Mouse (Mus musculus) urinary bladder, adult 18-20 months (tissue): ENCODE measurements at regions not wholly inside any gene's neighbourhood (a gene's known extent, or its start where the extent isn't known, plus 50 kb on each side); places are given as distances from the start of the nearest gene placed in this dataset.

Source experiments
- DNase-seq, 2 experiments: peaks; one replicate each; pipeline ENCODE4 v3.0.0; 2022; ENCODE audit warnings: low spot score in 2 of 2, mixed read lengths in 2 of 2

DNA sequence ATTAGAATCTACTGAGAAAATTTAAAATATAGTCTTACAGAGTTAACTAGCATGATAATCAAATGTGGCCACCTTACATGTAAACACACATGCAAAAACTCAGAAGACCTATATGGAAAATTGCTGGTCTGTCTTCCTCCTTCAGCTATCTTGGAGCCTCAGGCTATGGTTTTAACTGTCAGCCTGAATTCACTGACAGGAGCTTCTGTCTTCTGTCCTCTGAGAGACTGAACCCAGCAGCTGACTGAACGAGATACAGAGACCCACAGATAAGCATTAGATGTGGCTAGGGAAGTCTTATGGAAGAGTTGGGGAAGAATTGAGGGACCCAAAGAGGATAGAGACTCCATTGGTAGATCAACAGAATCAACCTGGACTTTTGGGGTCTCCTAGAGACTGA is 360.0 kb upstream of the Meox2 start:
- no peak for DNase-seq

GRCm38 (mm10) chr12:36765315-36766058 is 342.9 kb upstream of the Meox2 start:
- DNase-seq: no peak

- no peak for DNase-seq
Observed at GRCm38 (mm10) chr12:36766167-36766566, 342.2 kb upstream of the Meox2 start.

DNA sequence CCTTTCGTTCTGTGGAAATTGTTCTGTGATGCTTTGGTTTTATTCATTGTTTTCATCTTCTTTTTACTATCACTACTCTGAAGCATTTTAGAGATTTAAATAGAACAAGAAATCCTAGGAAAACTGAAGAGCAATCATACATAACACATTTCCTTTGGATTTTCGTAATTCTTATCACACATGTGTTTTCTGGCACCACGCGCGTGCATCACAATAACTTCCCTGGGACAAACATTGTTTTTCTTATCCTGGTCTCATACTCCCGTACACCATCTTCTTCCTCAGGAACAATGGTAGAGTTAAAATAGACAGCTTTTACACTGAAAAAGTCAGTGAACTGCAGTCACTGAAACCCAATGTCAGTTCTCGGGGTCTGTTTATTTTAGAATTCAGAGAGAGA is 327.6 kb upstream of the Meox2 start:
- no peak for DNase-seq

DNA sequence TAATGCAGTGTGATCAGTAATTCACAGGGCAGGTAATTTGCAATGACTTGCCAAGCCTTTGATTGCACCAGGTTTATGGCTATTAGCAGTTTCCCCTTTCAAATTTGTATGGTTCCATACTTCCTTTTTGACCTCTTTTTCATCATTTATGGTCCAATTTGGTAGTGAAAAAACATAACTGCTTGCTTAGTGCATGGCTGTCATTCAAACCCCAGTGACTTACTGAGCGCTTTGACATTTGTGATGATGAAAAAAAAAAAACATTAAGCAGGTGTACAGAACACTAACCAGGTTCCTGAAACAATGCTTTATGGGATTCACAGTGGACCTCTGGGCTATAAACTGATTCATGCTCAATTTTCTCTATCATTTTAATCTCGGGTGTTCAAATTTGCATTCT is 317.5 kb upstream of the Meox2 start:
- DNase-seq: no peak

- no peak for DNase-seq
Observed at GRCm38 (mm10) chr12:36791430-36791829, 316.9 kb upstream of the Meox2 start.

- no peak for DNase-seq
Observed at GRCm38 (mm10) chr12:36792205-36792604, 316.1 kb upstream of the Meox2 start.

DNA sequence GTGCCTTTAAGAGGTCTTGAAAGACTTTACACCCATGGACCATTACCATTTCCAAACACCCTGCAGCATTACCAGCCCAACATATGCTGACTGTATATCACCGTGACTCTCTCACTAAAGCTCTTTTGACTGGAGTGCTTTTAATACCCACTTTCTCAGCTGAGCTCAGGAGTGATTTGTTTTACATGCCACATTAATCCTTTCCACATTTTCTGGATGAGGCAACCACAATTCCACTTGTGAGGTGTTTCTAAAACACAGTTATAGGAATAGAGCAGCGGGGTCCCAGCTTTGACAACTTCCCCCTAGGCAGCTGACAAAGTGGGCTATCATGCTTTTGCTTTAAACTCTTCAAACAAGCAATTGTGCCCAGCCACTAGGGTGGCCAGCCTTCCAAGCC is 314.5 kb upstream of the Meox2 start:
- no peak for DNase-seq

DNA sequence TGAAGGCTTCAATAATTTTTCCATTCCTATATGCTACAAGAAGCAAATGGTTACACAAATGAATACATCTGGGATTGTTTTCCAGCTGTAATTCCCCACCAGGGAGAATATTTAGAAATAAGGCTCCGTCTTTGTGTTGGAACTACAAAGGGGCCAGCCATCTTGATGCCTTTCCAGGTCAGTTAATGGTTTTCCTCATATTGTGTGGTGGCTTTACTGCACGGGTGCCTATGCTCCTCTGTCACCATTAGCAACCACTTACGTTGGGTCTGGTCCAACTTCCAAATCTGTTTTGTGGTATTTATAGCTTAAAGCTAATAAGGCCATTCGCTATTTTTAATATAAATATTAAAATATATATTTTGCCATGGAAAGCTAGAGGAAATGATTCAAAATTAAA is 312.1 kb upstream of the Meox2 start:
- DNase-seq: no peak

GRCm38 (mm10) chr12:36817938-36818337 is 290.4 kb upstream of the Meox2 start:
- DNase-seq: no peak

GRCm38 (mm10) chr12:36818852-36819251 is 289.5 kb upstream of the Meox2 start:
- no peak for DNase-seq

- DNase-seq: no peak
Observed at GRCm38 (mm10) chr12:36826766-36827165, 281.6 kb upstream of the Meox2 start.

DNA sequence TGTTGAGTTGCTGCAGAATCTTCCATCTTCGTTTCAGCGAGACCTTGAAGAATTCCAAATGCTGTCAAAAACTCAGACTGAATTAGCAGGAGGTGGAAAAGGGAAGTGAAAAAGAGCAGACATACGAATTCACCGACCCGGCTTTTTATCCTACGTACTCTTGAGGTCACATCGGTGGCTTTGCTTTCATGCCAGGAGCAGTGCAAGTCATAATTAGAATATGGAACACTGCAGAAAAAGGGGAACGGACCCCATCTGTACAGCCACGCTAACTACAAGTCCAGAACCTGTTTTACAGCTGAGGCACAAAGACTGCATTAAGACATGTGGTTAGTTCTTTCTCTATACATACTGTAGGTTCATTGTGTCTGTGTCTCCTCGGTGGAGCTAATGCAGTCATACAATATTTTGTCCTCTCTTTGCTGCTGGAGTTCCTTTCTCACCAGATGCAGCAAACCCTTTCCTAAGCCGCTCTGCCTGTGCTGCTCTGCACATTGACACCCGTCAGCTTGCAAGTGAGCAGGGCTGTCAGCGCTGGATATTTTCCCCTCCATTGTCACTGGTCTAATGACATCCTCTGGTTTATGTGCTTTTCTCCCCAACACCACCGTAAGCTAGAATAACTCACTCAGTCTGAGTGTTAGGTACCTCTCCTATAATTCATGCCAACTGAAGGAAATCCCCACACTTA is 276.9 kb upstream of the Meox2 start:
- DNase-seq: no peak

GRCm38 (mm10) chr12:36842957-36843356 is 265.4 kb upstream of the Meox2 start:
- DNase-seq: no peak

DNA sequence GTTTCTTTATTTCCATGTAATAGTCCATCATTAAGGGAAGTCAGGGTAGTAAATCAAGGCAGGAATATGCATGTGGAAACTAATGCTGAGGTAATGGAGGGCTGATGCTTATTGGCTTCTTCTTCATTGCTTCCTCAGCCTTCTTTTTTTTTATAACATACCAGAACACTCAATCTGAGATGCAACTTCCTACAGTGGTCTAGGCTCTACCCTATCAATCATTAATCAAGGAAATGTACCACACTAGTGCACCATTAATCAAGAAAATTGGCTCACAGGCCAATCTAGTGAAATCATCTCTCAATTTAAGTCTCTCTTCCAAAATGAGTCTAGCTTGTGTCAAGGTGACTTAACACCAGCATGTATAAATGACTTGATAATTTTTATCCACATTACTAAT is 263.2 kb upstream of the Meox2 start:
- DNase-seq: no peak

DNA sequence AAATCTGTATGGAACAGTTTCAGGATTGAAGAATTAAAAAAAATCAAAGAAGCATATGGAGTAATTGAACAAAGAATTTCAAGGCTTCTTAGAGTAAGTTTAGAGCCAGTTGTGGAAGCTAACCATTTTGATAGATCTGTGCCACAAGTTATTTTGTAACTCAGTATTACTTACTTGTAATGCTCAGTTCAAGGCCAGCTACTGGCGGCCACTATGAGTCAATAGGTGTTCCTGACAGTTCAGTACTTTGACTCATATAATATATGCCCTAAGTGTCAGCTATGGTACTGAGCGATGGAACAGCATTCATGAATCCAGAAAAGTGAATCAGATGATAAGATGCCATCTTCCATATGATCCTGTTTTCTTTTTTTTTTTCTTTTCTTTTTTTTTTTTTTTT is 259.3 kb upstream of the Meox2 start:
- no peak for DNase-seq

DNA sequence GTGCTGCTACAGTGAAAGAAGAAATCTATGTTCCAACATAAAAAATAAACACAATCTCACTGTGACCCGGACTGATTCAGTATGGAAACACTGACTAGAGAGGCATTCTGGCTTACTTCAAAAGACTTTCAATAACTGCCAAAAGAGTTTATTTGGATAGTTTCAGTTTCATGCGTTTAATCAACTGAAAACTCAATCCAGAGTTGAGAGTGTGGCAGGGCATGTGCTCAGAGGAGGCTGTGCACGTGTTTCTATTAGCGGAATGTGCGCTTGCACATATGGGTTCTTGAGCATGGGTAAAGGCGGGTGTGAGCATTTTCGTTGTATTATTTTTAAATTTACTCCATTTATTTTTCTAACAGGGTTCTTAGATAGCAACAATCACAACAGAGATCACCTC is 245.2 kb upstream of the Meox2 start:
- DNase-seq: no peak

GRCm38 (mm10) chr12:36880724-36881123 is 227.6 kb upstream of the Meox2 start:
- DNase-seq: no peak

GRCm38 (mm10) chr12:36913364-36913763 is 195.0 kb upstream of the Meox2 start:
- no peak for DNase-seq

DNA sequence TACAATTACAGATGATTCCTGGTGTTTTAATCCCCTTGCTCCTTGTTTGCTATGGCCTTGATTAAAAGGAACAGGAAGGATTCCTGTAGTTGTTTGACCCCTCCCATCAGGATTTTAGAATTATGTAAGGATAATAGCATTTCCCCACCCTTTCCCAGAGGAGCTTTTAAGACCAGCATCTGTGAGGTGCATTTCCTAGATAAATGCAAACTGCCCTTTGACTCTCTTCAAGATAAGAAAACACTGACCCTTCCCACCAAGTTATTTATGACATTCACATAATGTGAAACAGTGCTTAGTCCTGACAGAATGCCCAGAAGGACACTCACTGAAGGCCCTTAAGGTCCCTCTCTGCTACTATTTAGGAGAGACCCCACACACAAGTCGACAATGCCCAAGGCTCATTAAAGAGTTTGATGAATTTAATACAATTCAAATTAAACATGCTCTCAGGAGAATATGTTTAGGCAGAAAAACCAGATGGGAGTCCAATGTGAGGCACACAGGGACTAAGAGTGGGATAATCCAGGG is 190.7 kb upstream of the Meox2 start:
- DNase-seq: no peak

DNA sequence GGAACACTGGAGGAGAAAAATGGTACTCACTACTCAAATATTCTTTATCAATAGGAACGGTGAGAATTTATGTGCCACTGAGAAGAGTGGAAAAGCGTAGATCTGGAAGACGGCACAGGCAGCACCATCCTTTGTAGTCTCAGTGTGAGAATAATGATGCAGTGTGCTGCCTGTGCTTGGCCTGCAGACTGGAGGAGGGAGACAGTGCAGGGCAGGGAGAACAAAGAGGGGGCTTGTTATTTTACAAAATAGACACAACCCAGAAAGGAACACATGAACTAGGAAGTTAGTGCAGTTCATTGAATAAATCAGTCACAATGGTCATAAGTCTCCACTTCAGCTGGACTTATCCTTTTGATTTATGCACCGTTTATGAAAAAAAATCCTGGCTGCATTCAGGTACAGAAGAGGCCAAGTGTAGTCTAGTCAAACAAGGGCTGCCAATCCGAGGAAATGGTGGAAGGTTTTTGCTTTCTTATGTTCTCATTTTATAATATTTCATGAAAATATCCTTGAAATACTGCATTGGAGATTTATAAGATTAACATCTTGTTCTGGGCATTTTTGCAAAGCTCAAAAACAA is 190.0 kb upstream of the Meox2 start:
- no peak for DNase-seq

- no peak for DNase-seq
Observed at GRCm38 (mm10) chr12:36923558-36923957, 184.8 kb upstream of the Meox2 start.

- DNase-seq: no peak
Observed at GRCm38 (mm10) chr12:36926225-36926624, 182.1 kb upstream of the Meox2 start.
